Mouse (Mus musculus): Measurements from ENCODE around the gene 1700022I11Rik.

DNA sequence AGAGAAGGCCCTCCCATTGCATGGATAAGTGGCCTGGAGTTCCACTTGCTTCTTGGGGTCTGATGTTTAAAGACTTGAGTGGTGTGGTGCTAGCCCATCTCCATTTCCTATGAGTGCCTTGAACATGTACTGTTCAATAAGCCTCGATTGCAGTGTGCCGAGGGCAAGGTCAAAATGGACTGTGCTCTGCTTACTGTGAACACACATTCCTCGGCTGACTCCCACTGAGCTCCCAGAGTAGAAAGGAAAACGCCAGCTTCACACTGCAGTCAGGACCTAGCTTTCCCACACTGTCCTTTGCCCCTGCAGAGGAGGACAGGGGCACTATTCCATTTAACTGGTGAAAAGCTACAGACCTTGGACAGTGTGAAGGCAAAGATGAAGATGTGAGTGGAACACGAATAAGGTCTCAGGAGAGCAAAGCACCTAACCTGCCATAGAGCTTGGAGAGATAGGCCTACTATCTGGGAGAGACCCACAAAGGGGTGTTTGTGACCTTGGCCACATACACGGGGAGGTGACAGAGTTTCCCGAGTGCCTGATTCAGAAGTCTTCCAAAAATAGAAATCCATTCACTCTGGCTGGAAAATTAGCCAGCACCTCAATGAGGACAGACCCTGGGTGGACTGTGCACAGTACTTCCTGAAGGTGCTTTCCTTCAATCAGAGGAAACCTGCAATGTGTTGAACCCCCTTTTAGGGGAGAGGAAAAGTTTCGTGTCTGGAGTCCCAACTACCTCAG is 37.0 kb upstream of the 1700022I11Rik start:
- TF ChIP-seq CTCF (IDR thresholded peaks at IDR 0.05; ENCODE audit: low read depth): no peak
- TF ChIP-seq EP300 (IDR thresholded peaks at IDR 0.05; ENCODE audit: low read depth): no peak

Data from liver, embryonic 14.5 days (tissue).